In the genomic region with DNA sequence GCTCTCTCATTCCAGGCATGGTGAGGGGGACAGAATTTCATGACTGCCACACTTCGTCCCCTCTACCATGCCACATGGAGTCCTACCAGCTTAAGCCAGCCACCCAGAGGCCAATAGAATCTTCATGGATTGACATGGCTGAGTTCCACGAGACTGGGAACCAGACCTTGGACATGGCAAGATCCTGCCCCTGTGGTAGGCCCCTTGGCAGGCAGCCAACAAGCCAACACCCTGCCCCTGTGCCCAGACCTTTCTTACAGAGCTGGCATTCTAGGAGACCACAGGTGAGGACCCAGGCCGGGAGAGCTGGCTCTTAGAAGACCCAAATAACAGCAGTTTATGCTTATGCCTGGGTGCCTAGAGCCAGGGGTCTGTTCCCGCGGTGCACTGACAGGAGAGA, we compare ENCODE assay signal across 25 mouse cellular contexts. TPM values are rescaled to one million over a fixed set of nuclear protein-coding genes. Genes with fewer than 3 reads are reported as not detected.
DNase-seq lines count a peak whose midpoint lies in the region; ATAC-seq and TF ChIP-seq lines count a peak whose summit lies in the region.
"Had no signal": no experiment of that assay in that cellular context is flagged by ENCODE, and none has a peak within 500 bp of the region (broad histone marks: within the 10 kb centered on the region; RNA-seq: fewer than 3 reads in every experiment).

No protein-coding gene starts in this region.

- no peak overlapping the region for H3K4me3 ChIP-seq in kidney, adult 2 months (ENCODE audit: insufficient read depth, low read depth, low read length)
- H3K4me3 ChIP-seq in intestine, postnatal 0 days (ENCODE audit: low read depth, low read length): no peak overlapping the region
- no peak overlapping the region for H3K4me3 ChIP-seq in stomach, embryonic 15.5 days (replicated peaks)
- no peak overlapping the region for H3K4me3 ChIP-seq in layer of hippocampus, adult 2 months
- H3K4me3 ChIP-seq: embryonic facial prominence, embryonic 12.5 days; erythroblast, embryonic 14.5 days; hindbrain, embryonic 12.5 days; limb, embryonic 13.5 days; midbrain, embryonic 13.5 days had no signal

- no peaks in the 10 kb centered on the region for H3K9me3 ChIP-seq in intestine, postnatal 0 days (ENCODE audit: control insufficient read depth)
- no peaks in the 10 kb centered on the region for H3K9me3 ChIP-seq in stomach, embryonic 15.5 days
- H3K9me3 ChIP-seq: embryonic facial prominence, embryonic 12.5 days; hindbrain, embryonic 12.5 days; limb, embryonic 13.5 days; midbrain, embryonic 13.5 days had no signal

- H3K4me2 ChIP-seq in intestine, postnatal 0 days (replicated peaks; ENCODE audit: low read depth): peak overlapping the region; percentile 68
- no peak overlapping the region for H3K4me2 ChIP-seq in stomach, embryonic 15.5 days
- H3K4me2 ChIP-seq: embryonic facial prominence, embryonic 12.5 days; hindbrain, embryonic 12.5 days; limb, embryonic 13.5 days; midbrain, embryonic 13.5 days had no signal

- H3K27me3 ChIP-seq in kidney, adult 2 months (replicated peaks; ENCODE audit: control insufficient read depth, insufficient read depth, low read length): no peaks in the 10 kb centered on the region
- no peaks in the 10 kb centered on the region for H3K27me3 ChIP-seq in intestine, postnatal 0 days (replicated peaks; ENCODE audit: control insufficient read depth, insufficient read depth, low read length)
- H3K27me3 ChIP-seq in stomach, embryonic 15.5 days (replicated peaks): no peaks in the 10 kb centered on the region
- H3K27me3 ChIP-seq: embryonic facial prominence, embryonic 12.5 days; limb, embryonic 13.5 days; midbrain, embryonic 13.5 days had no signal

- TF ChIP-seq CTCF in kidney, adult 2 months (conservative IDR thresholded peaks at IDR 0.05; ENCODE audit: insufficient read depth, insufficient read length, low read depth, low read length): no peak
- peak; percentile 28 for TF ChIP-seq CTCF in intestine, postnatal 0 days (IDR thresholded peaks at IDR 0.05; ENCODE audit: low read depth)
- no peak for TF ChIP-seq CTCF in layer of hippocampus, adult 2 months (conservative IDR thresholded peaks at IDR 0.05)

- DNase-seq in kidney, adult 2 months: peak; percentile 51
- no peak for DNase-seq in kidney, adult 8-10 months
- DNase-seq in kidney, postnatal 10 days: peak; percentile 75
- no peak for DNase-seq in embryo, embryonic 11 days
- DNase-seq in layer of hippocampus, adult 2 months (ENCODE audit: low spot score in 2 of 2): no peak
- DNase-seq: B cell, adult 2 months; cerebellum, adult 8-10 months; gastrocnemius, postnatal 25 days; heart, postnatal 10 days; layer of hippocampus, adult 9-11 months; lung, postnatal 10 days; right cerebral cortex, postnatal 25 days; thymus, postnatal 25 days had no signal

- WGBS in kidney, adult 2 months: 55% methylated on average over 5 of the region's 5 CpGs
- 21% methylated on average over 5 of the region's 5 CpGs for WGBS in intestine, postnatal 0 days
- 56% methylated on average over 5 of the region's 5 CpGs for WGBS in stomach, embryonic 15.5 days

- no peak overlapping the region for H3K27ac ChIP-seq in kidney, adult 2 months (ENCODE audit: insufficient read depth, low read depth, low read length)
- H3K27ac ChIP-seq in intestine, postnatal 0 days (ENCODE audit: low read depth, low read length): peak overlapping the region; percentile 89
- peak overlapping the region; percentile 73 for H3K27ac ChIP-seq in stomach, embryonic 15.5 days
- no peak overlapping the region for H3K27ac ChIP-seq in layer of hippocampus, adult 2 months
- H3K27ac ChIP-seq: embryonic facial prominence, embryonic 12.5 days; hindbrain, embryonic 12.5 days; limb, embryonic 13.5 days; midbrain, embryonic 13.5 days had no signal

- H3K36me3 ChIP-seq in kidney, adult 2 months (ENCODE audit: control insufficient read depth, insufficient read depth, low read length): no peaks in the 10 kb centered on the region
- no peaks in the 10 kb centered on the region for H3K36me3 ChIP-seq in intestine, postnatal 0 days (ENCODE audit: control insufficient read depth, insufficient read depth)
- no peaks in the 10 kb centered on the region for H3K36me3 ChIP-seq in stomach, embryonic 15.5 days
- H3K36me3 ChIP-seq: embryonic facial prominence, embryonic 12.5 days; hindbrain, embryonic 12.5 days; limb, embryonic 13.5 days; midbrain, embryonic 13.5 days had no signal

- TF ChIP-seq POLR2A in kidney, adult 2 months (IDR thresholded peaks at IDR 0.05; ENCODE audit: low read depth, low read length): no peak

- H3K9ac ChIP-seq in intestine, postnatal 0 days (ENCODE audit: low read depth, low read length): no peak overlapping the region
- no peak overlapping the region for H3K9ac ChIP-seq in stomach, embryonic 15.5 days
- H3K9ac ChIP-seq: embryonic facial prominence, embryonic 12.5 days; hindbrain, embryonic 12.5 days; limb, embryonic 13.5 days; midbrain, embryonic 13.5 days had no signal

- H3K4me1 ChIP-seq in kidney, adult 2 months (ENCODE audit: control insufficient read depth, insufficient read depth, low read length): peaks cover 21% of the 10 kb centered on the region; the same call in 1 of the 2 replicates
- H3K4me1 ChIP-seq in intestine, postnatal 0 days (replicated peaks; ENCODE audit: control insufficient read depth, insufficient read depth, low read length): peaks cover 6% of the 10 kb centered on the region
- peaks cover 15% of the 10 kb centered on the region for H3K4me1 ChIP-seq in stomach, embryonic 15.5 days
- H3K4me1 ChIP-seq: embryonic facial prominence, embryonic 12.5 days; hindbrain, embryonic 12.5 days; limb, embryonic 13.5 days; midbrain, embryonic 13.5 days had no signal

- ATAC-seq in intestine, postnatal 0 days: peak; percentile 52
- ATAC-seq in stomach, embryonic 15.5 days (ENCODE audit: insufficient read depth, low FRiP score, low read depth): 0 out of 2 replicates have a peak, but pooled peaks have one; percentile 20
- ATAC-seq in inflammation-experienced regulatory T-cells, adult 6 months: no peak
- ATAC-seq: forebrain, embryonic 14.5 days; midbrain, embryonic 13.5 days had no signal

RNA-seq across cellular contexts. Expression of a gene that starts 1.0 kb away (rescaled TPM):
- polyA plus RNA-seq in kidney, adult 2 months (2012; rRNA removed): 126 and 171 TPM in 2 replicates
- polyA plus RNA-seq in intestine, postnatal 0 days (2015; fragmentation: Nextera tagmentation; extraction: Ambion mirVana): 65.2 and 70.7 TPM in 2 replicates
- 22.7 and 26.1 TPM in 2 replicates for polyA plus RNA-seq in stomach, embryonic 15.5 days (2015; fragmentation: Nextera tagmentation; extraction: Ambion mirVana)
- polyA plus RNA-seq in inflammation-experienced regulatory T-cells, adult 6 months (2017; shearing (Covaris generic)): not detected
- not detected for total RNA-seq in layer of hippocampus, adult 2 months (2021)
- total RNA-seq: gastrocnemius, postnatal 25 days; heart, postnatal 10 days; megakaryocyte, adult 5-6 weeks had no signal
- polyA plus RNA-seq: cortical plate, adult 2 months; embryonic facial prominence, embryonic 12.5 days; erythroblast, embryonic 14.5 days; forebrain, embryonic 14.5 days; hindbrain, embryonic 12.5 days; neural tube, embryonic 14.5 days had no signal

RNA-seq across cellular contexts. Expression of a gene that starts 6.8 kb away (rescaled TPM):
- polyA plus RNA-seq in kidney, adult 2 months (2012; rRNA removed): 19.6 and 22.4 TPM in 2 replicates
- polyA plus RNA-seq in intestine, postnatal 0 days (2015; fragmentation: Nextera tagmentation; extraction: Ambion mirVana): 11.0 and 12.2 TPM in 2 replicates
- polyA plus RNA-seq in stomach, embryonic 15.5 days (2015; fragmentation: Nextera tagmentation; extraction: Ambion mirVana): 9.2 and 9.4 TPM in 2 replicates
- 10 to 100 TPM; 23.3 to 30.2 (median 30.0) TPM for polyA plus RNA-seq in inflammation-experienced regulatory T-cells, adult 6 months (2017; shearing (Covaris generic))
- total RNA-seq in layer of hippocampus, adult 2 months (2021): 1 to 10 TPM; 1.6 to 4.2 TPM

RNA-seq across cellular contexts. Expression of a gene that starts 52.1 kb away (rescaled TPM):
- 8.3 and 8.4 TPM in 2 replicates for polyA plus RNA-seq in kidney, adult 2 months (2012; rRNA removed)
- 3.5 and 3.6 TPM in 2 replicates for polyA plus RNA-seq in intestine, postnatal 0 days (2015; fragmentation: Nextera tagmentation; extraction: Ambion mirVana)
- polyA plus RNA-seq in stomach, embryonic 15.5 days (2015; fragmentation: Nextera tagmentation; extraction: Ambion mirVana): 6.8 and 8.1 TPM in 2 replicates
- under 1 TPM in 2 of 3 experiments, not detected in 1; 0.29 to 0.54 TPM for polyA plus RNA-seq in inflammation-experienced regulatory T-cells, adult 6 months (2017; shearing (Covaris generic))
- 10 to 100 TPM; 10.4 to 13.9 TPM for total RNA-seq in layer of hippocampus, adult 2 months (2021)

Comparison
In these comparisons a context has a peak if more than half of its experiments do, and no peak if none do; other contexts are left out.
1. DNase-seq: peak in kidney, adult 2 months (single experiment) and kidney, postnatal 10 days (single experiment); none in kidney, adult 8-10 months (0 of 2), embryo, embryonic 11 days (single experiment) and layer of hippocampus, adult 2 months (0 of 2).
2. H3K27ac ChIP-seq: peak in intestine, postnatal 0 days (single experiment) and stomach, embryonic 15.5 days (single experiment); none in kidney, adult 2 months (single experiment) and layer of hippocampus, adult 2 months (single experiment).
3. RNA of a gene that starts 1.0 kb away (polyA plus RNA-seq): 126 to 171 TPM in kidney, adult 2 months, 65.2 to 70.7 TPM in intestine, postnatal 0 days and 22.7 to 26.1 TPM in stomach, embryonic 15.5 days; not detected in inflammation-experienced regulatory T-cells, adult 6 months; every median in the first group is over 10 times any median in the second.